ENCODE assay signal across 15 mouse cellular contexts in genomic region chr11:69553341-69553721, GRCm38 (mm10). TPM values are rescaled to one million over a fixed set of nuclear protein-coding genes. Genes with fewer than 3 reads are reported as not detected.
A peak's percentile ranks its signal among the peaks of the same experiment; 100 is the strongest.
DNase-seq lines count a peak whose midpoint lies in the region; ATAC-seq and TF ChIP-seq lines count a peak whose summit lies in the region.
"Had no signal": no experiment of that assay in that cellular context is flagged by ENCODE, and none has a peak within 500 bp of the region (broad histone marks: within the 10 kb centered on the region; RNA-seq: fewer than 3 reads in every experiment).

No protein-coding gene starts in this region.

- no peak for TF ChIP-seq CTCF in layer of hippocampus, adult 2 months (conservative IDR thresholded peaks at IDR 0.05)

- ATAC-seq in neural tube, embryonic 14.5 days (ENCODE audit: low read depth): peak; percentile 40; the same call in 1 of the 2 replicates
- ATAC-seq: activated CD4-positive, CD25-positive, alpha-beta regulatory T cell, adult 4 months; lung, postnatal 0 days had no signal

- H3K4me2 ChIP-seq in neural tube, embryonic 14.5 days (ENCODE audit: low read depth, low read length): peak overlapping the region; percentile 36
- H3K4me2 ChIP-seq: limb, embryonic 15.5 days had no signal

- peak overlapping the region; percentile 18 for H3K9ac ChIP-seq in neural tube, embryonic 14.5 days (replicated peaks; ENCODE audit: low read depth, low read length)
- H3K9ac ChIP-seq: limb, embryonic 15.5 days had no signal

- peak overlapping the region; percentile 97 for H3K27ac ChIP-seq in layer of hippocampus, adult 2 months
- peak overlapping the region; percentile 91 for H3K27ac ChIP-seq in hindbrain, embryonic 10.5 days
- H3K27ac ChIP-seq in midbrain, embryonic 10.5 days (replicated peaks): peak overlapping the region; percentile 93
- H3K27ac ChIP-seq in neural tube, embryonic 14.5 days (ENCODE audit: low read depth, low read length): peak overlapping the region; percentile 84
- H3K27ac ChIP-seq: limb, embryonic 15.5 days had no signal

- peaks cover 21% of the 10 kb centered on the region; the same call in 1 of the 2 replicates for H3K27me3 ChIP-seq in hindbrain, embryonic 10.5 days (ENCODE audit: insufficient read depth, poor library complexity, severe bottlenecking)
- H3K27me3 ChIP-seq in midbrain, embryonic 10.5 days (ENCODE audit: low read depth, poor library complexity, severe bottlenecking): peaks cover 11% of the 10 kb centered on the region; the same call in 1 of the 2 replicates
- H3K27me3 ChIP-seq in neural tube, embryonic 14.5 days (ENCODE audit: control insufficient read depth, insufficient read depth, low read length): no peaks in the 10 kb centered on the region
- H3K27me3 ChIP-seq: limb, embryonic 15.5 days had no signal

- peaks cover 31% of the 10 kb centered on the region for H3K36me3 ChIP-seq in hindbrain, embryonic 10.5 days
- peaks cover 27% of the 10 kb centered on the region for H3K36me3 ChIP-seq in midbrain, embryonic 10.5 days
- no peaks in the 10 kb centered on the region for H3K36me3 ChIP-seq in neural tube, embryonic 14.5 days (ENCODE audit: control insufficient read depth, insufficient read depth, low read length)
- H3K36me3 ChIP-seq: limb, embryonic 15.5 days had no signal

- H3K4me3 ChIP-seq in layer of hippocampus, adult 2 months: peak overlapping the region; percentile 29
- H3K4me3 ChIP-seq in hindbrain, embryonic 10.5 days: peak overlapping the region; percentile 41
- peak overlapping the region; percentile 39 for H3K4me3 ChIP-seq in midbrain, embryonic 10.5 days
- 0 out of 2 replicates have a peak overlapping the region, but pooled peaks have one; percentile 4 for H3K4me3 ChIP-seq in neural tube, embryonic 14.5 days (ENCODE audit: low read depth, low read length)
- H3K4me3 ChIP-seq: limb, embryonic 15.5 days had no signal

- no peak for DNase-seq in layer of hippocampus, adult 2 months (ENCODE audit: low spot score in 2 of 2)
- no peak for DNase-seq in layer of hippocampus, adult 8-10 months (ENCODE audit: low spot score in 2 of 2)
- peak; percentile 79 for DNase-seq in hindbrain, embryonic 10.5 days (ENCODE audit: low spot score)
- no peak for DNase-seq in midbrain, embryonic 10.5 days (ENCODE audit: low spot score)
- DNase-seq in thymus, postnatal 10 days (ENCODE audit: low spot score in 2 of 2): no peak
- no peak for DNase-seq in liver
- no peak for DNase-seq in adrenal gland, postnatal 14 days
- DNase-seq: B cell, adult 2 months; cerebellum, adult 9-11 months; gastrocnemius, postnatal 10 days; kidney, adult 18-20 months had no signal

- H3K4me1 ChIP-seq in hindbrain, embryonic 10.5 days (replicated peaks): peaks cover 89% of the 10 kb centered on the region
- peaks cover 97% of the 10 kb centered on the region for H3K4me1 ChIP-seq in midbrain, embryonic 10.5 days
- peaks cover 56% of the 10 kb centered on the region for H3K4me1 ChIP-seq in neural tube, embryonic 14.5 days (ENCODE audit: control insufficient read depth, insufficient read depth, low read length)

- no peaks in the 10 kb centered on the region for H3K9me3 ChIP-seq in hindbrain, embryonic 10.5 days
- H3K9me3 ChIP-seq in midbrain, embryonic 10.5 days (replicated peaks): no peaks in the 10 kb centered on the region
- no peaks in the 10 kb centered on the region for H3K9me3 ChIP-seq in neural tube, embryonic 14.5 days (ENCODE audit: control insufficient read depth, low read length)
- H3K9me3 ChIP-seq: limb, embryonic 15.5 days had no signal

- 4% methylated on average over 2 of the region's 2 CpGs for WGBS in hindbrain, embryonic 10.5 days
- WGBS in midbrain, embryonic 10.5 days: 0% methylated on average over 2 of the region's 2 CpGs
- 16% methylated on average over 2 of the region's 2 CpGs for WGBS in neural tube, embryonic 14.5 days

RNA-seq across cellular contexts. Expression of gene Dnah2, which starts 4.4 kb away (rescaled TPM):
- 1 to 10 TPM; 4.6 to 5.2 TPM for total RNA-seq in layer of hippocampus, adult 2 months (2021)
- 1 to 10 TPM; 3.1 to 6.3 (median 5.0) TPM for total RNA-seq in layer of hippocampus, adult 8-10 months (2022)
- 2.0 and 2.6 TPM in 2 replicates for polyA plus RNA-seq in hindbrain, embryonic 10.5 days (2016; fragmentation: Nextera tagmentation; extraction: Ambion mirVana)
- polyA plus RNA-seq in midbrain, embryonic 10.5 days (2016; fragmentation: Nextera tagmentation; extraction: Ambion mirVana): 1.2 and 1.9 TPM in 2 replicates
- 5.7 and 6.9 TPM in 2 replicates for polyA plus RNA-seq in neural tube, embryonic 14.5 days (2014; fragmentation: Nextera tagmentation; extraction: Ambion mirVana)
- total RNA-seq in adrenal gland, postnatal 14 days (2021): 0.22 and 0.49 TPM in 2 replicates

RNA-seq across cellular contexts. Expression of gene Efnb3, which starts 6.7 kb away (rescaled TPM):
- 100 to 1,000 TPM; 113 to 116 TPM for total RNA-seq in layer of hippocampus, adult 2 months (2021)
- 100 to 1,000 TPM; 115 to 132 (median 124) TPM for total RNA-seq in layer of hippocampus, adult 8-10 months (2022)
- polyA plus RNA-seq in hindbrain, embryonic 10.5 days (2016; fragmentation: Nextera tagmentation; extraction: Ambion mirVana): 61.9 and 67.2 TPM in 2 replicates
- polyA plus RNA-seq in midbrain, embryonic 10.5 days (2016; fragmentation: Nextera tagmentation; extraction: Ambion mirVana): 48.8 and 53.9 TPM in 2 replicates
- 23.2 and 35.6 TPM in 2 replicates for polyA plus RNA-seq in neural tube, embryonic 14.5 days (2014; fragmentation: Nextera tagmentation; extraction: Ambion mirVana)
- 1.5 and 2.0 TPM in 2 replicates for total RNA-seq in adrenal gland, postnatal 14 days (2021)

RNA-seq across cellular contexts. Expression of gene Wrap53, which starts 26.7 kb away (rescaled TPM):
- total RNA-seq in layer of hippocampus, adult 2 months (2021): 10 to 100 TPM; 12.0 to 14.3 TPM
- 10 to 100 TPM; 12.2 to 17.8 (median 12.3) TPM for total RNA-seq in layer of hippocampus, adult 8-10 months (2022)
- 40.6 and 41.4 TPM in 2 replicates for polyA plus RNA-seq in hindbrain, embryonic 10.5 days (2016; fragmentation: Nextera tagmentation; extraction: Ambion mirVana)
- polyA plus RNA-seq in midbrain, embryonic 10.5 days (2016; fragmentation: Nextera tagmentation; extraction: Ambion mirVana): 45.0 and 50.7 TPM in 2 replicates
- 17.3 and 20.8 TPM in 2 replicates for polyA plus RNA-seq in neural tube, embryonic 14.5 days (2014; fragmentation: Nextera tagmentation; extraction: Ambion mirVana)
- 9.2 and 10.1 TPM in 2 replicates for total RNA-seq in adrenal gland, postnatal 14 days (2021)

RNA-seq across cellular contexts. Expression of gene Trp53, which starts 26.8 kb away (rescaled TPM):
- total RNA-seq in layer of hippocampus, adult 2 months (2021): 10 to 100 TPM; 28.5 to 32.3 TPM
- 10 to 100 TPM; 27.7 to 36.7 (median 33.7) TPM for total RNA-seq in layer of hippocampus, adult 8-10 months (2022)
- polyA plus RNA-seq in hindbrain, embryonic 10.5 days (2016; fragmentation: Nextera tagmentation; extraction: Ambion mirVana): 166 and 173 TPM in 2 replicates
- polyA plus RNA-seq in midbrain, embryonic 10.5 days (2016; fragmentation: Nextera tagmentation; extraction: Ambion mirVana): 148 and 166 TPM in 2 replicates
- polyA plus RNA-seq in neural tube, embryonic 14.5 days (2014; fragmentation: Nextera tagmentation; extraction: Ambion mirVana): 54.6 and 68.8 TPM in 2 replicates
- total RNA-seq in adrenal gland, postnatal 14 days (2021): 66.4 and 78.4 TPM in 2 replicates

RNA-seq across cellular contexts. Expression of gene Atp1b2, which starts 52.4 kb away (rescaled TPM):
- total RNA-seq in layer of hippocampus, adult 2 months (2021): 100 to 1,000 TPM; 391 to 411 TPM
- total RNA-seq in layer of hippocampus, adult 8-10 months (2022): 100 to 1,000 TPM; 386 to 493 (median 443) TPM
- 7.5 and 7.8 TPM in 2 replicates for polyA plus RNA-seq in hindbrain, embryonic 10.5 days (2016; fragmentation: Nextera tagmentation; extraction: Ambion mirVana)
- 6.0 and 8.6 TPM in 2 replicates for polyA plus RNA-seq in midbrain, embryonic 10.5 days (2016; fragmentation: Nextera tagmentation; extraction: Ambion mirVana)
- polyA plus RNA-seq in neural tube, embryonic 14.5 days (2014; fragmentation: Nextera tagmentation; extraction: Ambion mirVana): 66.6 and 99.6 TPM in 2 replicates
- total RNA-seq in adrenal gland, postnatal 14 days (2021): 37.4 and 39.7 TPM in 2 replicates

Comparison
In these comparisons a context has a peak if more than half of its experiments do, and no peak if none do; other contexts are left out.
1. RNA of gene Efnb3, which starts 6.7 kb away (total RNA-seq): 115 to 132 TPM in layer of hippocampus, adult 8-10 months and 113 to 116 TPM in layer of hippocampus, adult 2 months; 1.5 to 2.0 TPM in adrenal gland, postnatal 14 days; every median in the first group is over 10 times any median in the second.
2. Peak in every context shown above with its lines, with median percentiles within 50 percentile points of each other: H3K27ac ChIP-seq and H3K4me3 ChIP-seq.